Mouse (Mus musculus) embryonic facial prominence, embryonic 12.5 days (tissue): Measurements from ENCODE around the gene Maml3. TPM values are rescaled to one million over a fixed set of nuclear protein-coding genes. Genes with fewer than 3 reads are reported as not detected.

Experiments used
- ATAC-seq: fragments of 200-750 bp; cut with Nextera tagmentation; 2 replicates; pipeline ENCODE4 v1.8.0; 2017; ENCODE audit not compliant: insufficient number of reproducible peaks, insufficient read depth, low FRiP score, low TSS enrichment
- H3K27ac ChIP-seq: fragments of 300-500 bp; sonication (generic); 2 replicates; pipeline ENCODE4 v1.5.1; 2016; ENCODE audit warnings: mild to moderate bottlenecking
- H3K27me3 ChIP-seq: fragments of 300-500 bp; sonication (generic); 2 replicates; pipeline ENCODE4 v1.6.1; 2016; ENCODE audit warnings: mild to moderate bottlenecking, moderate library complexity
- H3K36me3 ChIP-seq: fragments of 300-500 bp; sonication (generic); 2 replicates; pipeline ENCODE4 v1.6.1; 2016; ENCODE audit warnings: mild to moderate bottlenecking
- H3K4me1 ChIP-seq: fragments of 300-500 bp; sonication (generic); 2 replicates; pipeline ENCODE4 v1.6.1; 2016
- H3K4me2 ChIP-seq: fragments of 300-500 bp; sonication (generic); replicated peaks from 2 replicates; pipeline ENCODE4 v1.6.1; 2016; ENCODE audit warnings: mild to moderate bottlenecking, moderate library complexity
- H3K4me3 ChIP-seq: fragments of 300-500 bp; sonication (generic); 2 replicates; pipeline ENCODE4 v1.5.1; 2016; ENCODE audit warnings: mild to moderate bottlenecking
- H3K9ac ChIP-seq: fragments of 300-500 bp; sonication (generic); 2 replicates; pipeline ENCODE4 v1.6.1; 2016; ENCODE audit warnings: mild to moderate bottlenecking, moderate library complexity
- H3K9me3 ChIP-seq: fragments of 300-500 bp; sonication (generic); 2 replicates; pipeline ENCODE4 v1.6.1; 2016; ENCODE audit warnings: mild to moderate bottlenecking, moderate library complexity
- WGBS: fragments of 180-500 bp; shearing (Covaris S2); methylation state at CpG from one replicate; pipeline ENCODE4 v1.1.7; 2016; 5-methylcytosine and 5-hydroxymethylcytosine counted together
- polyA plus RNA-seq: library from polyadenylated mRNA; unstranded; fragments of >200 nt; fragmentation: Nextera tagmentation; extraction: Ambion mirVana; gene quantifications from 2 replicates; pipeline ENCODE4 v1.2.1, GENCODE M21; 2016

The Maml3 gene
- polyA plus RNA-seq, 1 experiment from 2014 or later, result 6.4 TPM

DNA sequence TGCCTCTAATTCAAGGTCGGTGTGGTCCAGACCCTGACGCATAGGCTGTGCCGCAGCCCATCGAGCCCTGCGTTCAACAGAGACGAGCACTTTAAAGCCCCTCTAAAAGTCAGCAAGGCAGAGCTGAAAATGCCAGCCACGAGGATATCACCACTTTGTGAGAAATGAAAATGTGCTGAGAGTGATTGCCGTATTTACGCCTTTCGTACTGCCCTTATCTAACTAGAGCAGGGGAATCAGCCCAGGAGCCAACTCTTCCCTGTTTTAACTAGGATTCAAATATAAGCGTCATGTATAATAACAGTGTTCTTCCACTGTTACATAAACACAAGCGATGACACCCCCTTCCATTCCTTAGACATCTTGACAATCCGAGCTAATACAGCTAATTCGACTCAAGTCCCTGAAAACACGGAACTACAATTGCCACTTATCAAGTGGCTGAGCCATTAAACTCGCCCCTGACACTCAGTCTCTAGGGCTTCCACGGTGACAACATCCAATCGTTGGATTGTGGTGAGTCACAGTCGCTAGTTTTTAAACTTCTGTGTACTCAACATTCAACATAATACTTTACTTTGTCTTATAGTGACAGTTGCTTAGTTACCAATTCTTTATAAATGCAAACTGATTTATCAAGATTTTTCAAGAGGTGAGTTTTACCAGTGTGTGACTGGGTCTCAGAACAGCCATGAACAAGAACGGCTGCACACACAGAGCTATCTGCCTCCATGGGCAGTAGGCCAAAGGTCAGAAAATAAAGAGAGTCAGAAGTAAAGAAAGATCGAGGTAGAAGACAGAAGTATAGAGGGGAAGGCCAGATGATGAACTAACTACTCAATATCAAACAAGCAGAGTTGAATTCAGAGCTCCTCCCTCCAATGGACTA lies 106.1 kb downstream of the Maml3 start:
- WGBS, result 83% methylated on average over 21 of the region's 21 CpGs
- Histone ChIP-seq H3K27ac (no peak overlapping the region), H3K4me3 (no peak overlapping the region), H3K9me3 (no peaks in the 10 kb centered on the region), H3K9ac (no peak overlapping the region), H3K4me2 (no peak overlapping the region), H3K27me3 (no peaks in the 10 kb centered on the region), H3K4me1 (no peaks in the 10 kb centered on the region), H3K36me3 (no peaks in the 10 kb centered on the region)
- no peak for ATAC-seq

DNA sequence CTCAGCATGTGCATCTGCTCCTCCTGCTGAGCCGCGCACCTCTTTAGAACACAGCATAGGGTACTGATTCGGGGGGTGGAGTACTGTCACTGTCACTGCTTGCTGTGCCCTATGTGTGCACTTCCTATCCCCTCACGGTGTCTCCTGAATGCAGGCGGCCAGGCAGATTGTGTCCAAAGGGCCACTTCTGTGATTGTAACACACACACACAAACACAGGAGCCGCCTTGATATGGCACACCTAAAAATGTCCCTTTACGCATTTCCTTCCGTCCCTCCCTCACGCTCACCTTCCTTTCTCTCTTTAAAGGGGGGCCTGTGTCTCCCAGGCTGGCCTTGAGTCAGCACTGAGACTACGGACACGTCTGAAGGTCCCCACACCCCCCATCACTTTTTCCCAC lies 107.3 kb downstream of the Maml3 start:
- no peaks in the 10 kb centered on the region for H3K4me1 ChIP-seq
- H3K36me3 ChIP-seq, result no peaks in the 10 kb centered on the region
- no peak for ATAC-seq
- H3K4me3 ChIP-seq, result no peak overlapping the region
- no peaks in the 10 kb centered on the region for H3K27me3 ChIP-seq
- no peak overlapping the region for H3K4me2 ChIP-seq
- 86% methylated on average over 11 of the region's 11 CpGs for WGBS
- no peaks in the 10 kb centered on the region for H3K9me3 ChIP-seq
- H3K27ac ChIP-seq, result no peak overlapping the region
- no peak overlapping the region for H3K9ac ChIP-seq

GRCm38 (mm10) chr3:51986507-51986906 lies 118.4 kb downstream of the Maml3 start:
- Histone ChIP-seq H3K9me3 (no peaks in the 10 kb centered on the region), H3K9ac (no peak overlapping the region), H3K36me3 (no peaks in the 10 kb centered on the region), H3K4me1 (no peaks in the 10 kb centered on the region), H3K4me3 (no peak overlapping the region), H3K27me3 (no peaks in the 10 kb centered on the region), H3K4me2 (no peak overlapping the region), H3K27ac (no peak overlapping the region)
- ATAC-seq, result no peak
- WGBS, result 75% methylated on average over 6 of the region's 6 CpGs

- H3K27me3 ChIP-seq, result no peaks in the 10 kb centered on the region
- no peak overlapping the region for H3K4me2 ChIP-seq
- no peak overlapping the region for H3K9ac ChIP-seq
- ATAC-seq, result no peak
- no peaks in the 10 kb centered on the region for H3K9me3 ChIP-seq
- H3K27ac ChIP-seq, result no peak overlapping the region
- H3K4me3 ChIP-seq, result no peak overlapping the region
- peaks cover 9% of the 10 kb centered on the region; the same call in 1 of the 2 replicates for H3K4me1 ChIP-seq
- H3K36me3 ChIP-seq, result no peaks in the 10 kb centered on the region
- 46% methylated on average over 5 of the region's 5 CpGs for WGBS
Measured at GRCm38 (mm10) chr3:51981496-51981895, 123.4 kb downstream of the Maml3 start.

DNA sequence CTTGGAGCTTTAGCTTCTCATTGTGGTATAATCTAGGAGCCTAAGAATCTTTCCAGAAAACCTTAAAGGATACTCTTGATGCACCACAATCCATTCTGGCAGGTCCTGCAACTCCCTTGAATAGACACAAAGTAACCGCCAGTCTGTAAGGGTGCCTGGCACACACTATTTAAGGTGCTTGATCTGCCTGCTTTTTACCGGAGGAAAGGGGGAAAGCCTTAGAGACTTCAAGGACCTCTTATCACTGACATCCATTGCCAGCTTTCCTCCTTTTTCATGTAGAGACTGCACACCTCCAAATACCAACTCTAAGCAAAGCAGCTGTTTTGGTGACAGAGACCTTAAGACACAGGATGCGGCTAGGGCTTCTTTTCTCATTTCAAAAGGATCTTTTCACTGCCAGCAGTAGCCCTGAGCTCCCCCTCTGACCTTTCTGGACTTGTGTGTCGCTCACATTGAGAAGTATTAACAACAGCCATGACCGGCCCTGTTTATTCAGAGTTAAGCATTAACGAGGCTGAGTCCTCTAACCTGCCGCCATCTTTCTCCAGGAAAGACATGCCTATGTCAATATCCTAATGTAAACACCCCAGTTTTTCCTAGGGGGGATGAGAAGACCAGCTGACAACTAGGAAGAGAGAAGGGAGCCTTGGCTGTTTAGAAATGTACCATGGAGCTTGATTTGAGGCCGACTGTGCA lies 127.1 kb downstream of the Maml3 start:
- Histone ChIP-seq H3K27me3 (no peaks in the 10 kb centered on the region), H3K4me3 (no peak overlapping the region), H3K4me2 (no peak overlapping the region), H3K9ac (no peak overlapping the region), H3K4me1 (peaks cover 9% of the 10 kb centered on the region; the same call in 1 of the 2 replicates), H3K9me3 (no peaks in the 10 kb centered on the region), H3K27ac (no peak overlapping the region), H3K36me3 (no peaks in the 10 kb centered on the region)
- ATAC-seq, result no peak
- WGBS, result 50% methylated on average over 8 of the region's 8 CpGs

- Histone ChIP-seq H3K4me3 (no peak overlapping the region), H3K27ac (no peak overlapping the region), H3K27me3 (no peaks in the 10 kb centered on the region), H3K9ac (no peak overlapping the region), H3K4me1 (peaks cover 9% of the 10 kb centered on the region; the same call in 1 of the 2 replicates), H3K4me2 (no peak overlapping the region), H3K9me3 (no peaks in the 10 kb centered on the region), H3K36me3 (no peaks in the 10 kb centered on the region)
- no peak for ATAC-seq
- 93% methylated on average over 7 of the region's 7 CpGs for WGBS
Measured at GRCm38 (mm10) chr3:51974601-51975000, 130.3 kb downstream of the Maml3 start.

DNA sequence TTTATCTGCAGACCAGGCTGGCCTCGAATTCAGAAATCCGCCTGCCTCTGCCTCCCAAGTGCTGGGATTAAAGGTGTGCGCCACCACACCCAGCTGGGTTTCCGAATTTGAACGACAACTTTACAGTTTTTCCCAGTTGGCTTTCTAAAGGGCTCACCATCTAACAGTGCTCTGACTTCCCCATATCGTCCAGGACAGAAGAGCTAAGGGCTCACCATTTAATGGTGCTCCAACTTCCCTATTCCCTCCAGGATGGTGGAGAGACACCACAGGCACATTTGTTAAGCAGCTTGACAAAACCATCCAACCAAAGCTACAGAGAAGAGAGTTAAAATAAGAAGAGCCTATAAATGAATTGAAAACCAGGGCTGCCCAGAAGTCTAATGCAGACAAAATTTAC lies 130.7 kb downstream of the Maml3 start:
- H3K9me3 ChIP-seq, result no peaks in the 10 kb centered on the region
- H3K9ac ChIP-seq, result no peak overlapping the region
- H3K36me3 ChIP-seq, result no peaks in the 10 kb centered on the region
- no peak for ATAC-seq
- no peak overlapping the region for H3K4me2 ChIP-seq
- H3K27me3 ChIP-seq, result no peaks in the 10 kb centered on the region
- H3K4me3 ChIP-seq, result no peak overlapping the region
- peaks cover 9% of the 10 kb centered on the region; the same call in 1 of the 2 replicates for H3K4me1 ChIP-seq
- 94% methylated on average over 6 of the region's 6 CpGs for WGBS
- H3K27ac ChIP-seq, result no peak overlapping the region

DNA sequence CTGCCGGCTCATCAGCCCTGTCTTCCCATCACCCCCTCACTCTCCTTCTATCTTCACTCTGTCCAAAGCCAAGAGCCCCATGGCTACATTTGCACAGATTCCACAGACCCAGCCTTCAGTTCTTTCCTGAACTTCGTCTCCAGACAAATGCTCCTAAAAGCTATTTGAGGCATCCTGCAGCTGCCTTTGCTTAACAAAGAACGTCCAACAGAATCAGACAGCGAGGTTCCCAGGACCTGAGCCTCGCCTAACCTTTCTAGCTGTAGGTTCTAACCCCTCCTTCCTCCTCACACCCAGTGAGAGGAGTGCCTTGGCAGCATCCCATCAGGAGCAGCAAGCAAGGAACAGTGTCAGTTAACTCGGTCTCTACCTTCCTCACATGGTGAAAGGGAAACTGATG lies 132.3 kb downstream of the Maml3 start:
- Histone ChIP-seq H3K4me2 (no peak overlapping the region), H3K36me3 (no peaks in the 10 kb centered on the region), H3K27ac (no peak overlapping the region), H3K9ac (no peak overlapping the region), H3K4me3 (no peak overlapping the region), H3K4me1 (peaks cover 9% of the 10 kb centered on the region; the same call in 1 of the 2 replicates), H3K9me3 (no peaks in the 10 kb centered on the region), H3K27me3 (no peaks in the 10 kb centered on the region)
- no peak for ATAC-seq
- 58% methylated on average over 6 of the region's 6 CpGs for WGBS

GRCm38 (mm10) chr3:51970489-51970888 lies 134.4 kb downstream of the Maml3 start:
- 87% methylated on average over 2 of the region's 2 CpGs for WGBS
- Histone ChIP-seq H3K4me2 (no peak overlapping the region), H3K36me3 (no peaks in the 10 kb centered on the region), H3K27me3 (no peaks in the 10 kb centered on the region), H3K9ac (no peak overlapping the region), H3K4me3 (no peak overlapping the region), H3K27ac (no peak overlapping the region), H3K4me1 (peaks cover 6% of the 10 kb centered on the region), H3K9me3 (no peaks in the 10 kb centered on the region)
- no peak for ATAC-seq

- Histone ChIP-seq H3K27me3 (no peaks in the 10 kb centered on the region), H3K27ac (no peak overlapping the region), H3K9me3 (no peaks in the 10 kb centered on the region), H3K4me3 (no peak overlapping the region), H3K36me3 (no peaks in the 10 kb centered on the region), H3K9ac (no peak overlapping the region), H3K4me1 (peaks cover 15% of the 10 kb centered on the region), H3K4me2 (no peak overlapping the region)
- no peak for ATAC-seq
- 72% methylated on average over 6 of the region's 6 CpGs for WGBS
Measured at GRCm38 (mm10) chr3:51969451-51969850, 135.4 kb downstream of the Maml3 start.

DNA sequence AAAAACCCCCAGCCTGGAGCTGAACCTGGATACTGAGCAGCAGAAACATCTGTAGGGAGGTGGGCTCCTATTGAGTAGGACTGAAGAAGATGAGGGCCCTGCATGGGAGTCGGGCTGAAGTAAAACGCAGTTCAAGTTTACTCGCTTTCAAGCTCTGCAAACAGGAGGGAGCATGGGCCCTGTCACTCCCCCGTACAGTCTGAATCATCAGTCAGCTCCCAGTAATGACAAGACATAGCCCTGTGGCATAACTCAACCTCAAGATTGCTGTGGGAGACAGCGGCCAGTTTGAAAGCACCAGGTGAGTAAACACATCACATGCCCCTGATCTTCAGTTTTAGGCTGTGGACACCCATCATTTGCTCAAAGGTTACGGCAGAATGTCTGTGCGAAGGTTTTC lies 139.0 kb downstream of the Maml3 start:
- Histone ChIP-seq H3K4me2 (no peak overlapping the region), H3K27me3 (no peaks in the 10 kb centered on the region), H3K9me3 (no peaks in the 10 kb centered on the region), H3K4me1 (peaks cover 25% of the 10 kb centered on the region), H3K36me3 (no peaks in the 10 kb centered on the region), H3K9ac (no peak overlapping the region), H3K27ac (no peak overlapping the region), H3K4me3 (no peak overlapping the region)
- ATAC-seq, result no peak
- WGBS, result 66% methylated on average over 7 of the region's 7 CpGs

DNA sequence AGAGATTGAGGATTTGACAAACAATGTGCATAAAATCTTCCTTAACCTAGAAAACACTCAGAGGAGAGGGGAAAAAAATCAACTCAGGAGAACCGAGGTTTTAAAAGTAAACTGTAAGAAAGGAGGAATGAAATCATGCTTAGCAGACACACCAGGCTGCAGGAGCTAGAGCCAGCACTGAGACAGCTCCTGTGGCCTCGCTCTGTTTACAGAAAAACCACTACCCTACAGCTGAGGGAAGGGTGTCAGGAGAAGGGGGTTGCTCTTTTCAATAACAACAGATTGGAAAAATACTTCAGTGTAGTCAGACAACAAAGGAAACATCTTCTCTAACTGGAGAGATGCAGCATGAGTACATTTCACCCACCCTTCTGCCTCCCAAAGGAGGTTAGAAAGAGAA lies 139.4 kb downstream of the Maml3 start:
- peaks cover 25% of the 10 kb centered on the region for H3K4me1 ChIP-seq
- no peaks in the 10 kb centered on the region for H3K9me3 ChIP-seq
- no peaks in the 10 kb centered on the region for H3K27me3 ChIP-seq
- H3K4me2 ChIP-seq, result no peak overlapping the region
- H3K36me3 ChIP-seq, result no peaks in the 10 kb centered on the region
- no peak overlapping the region for H3K27ac ChIP-seq
- H3K4me3 ChIP-seq, result no peak overlapping the region
- no peak for ATAC-seq
- H3K9ac ChIP-seq, result no peak overlapping the region
- 35% methylated on average over 2 of the region's 2 CpGs for WGBS
